Mouse (Mus musculus): ENCODE results near the gene Zbp1.

- TF ChIP-seq EP300 (IDR thresholded peaks at IDR 0.05; ENCODE audit: low read depth), result no peak
- no peak for TF ChIP-seq CTCF (IDR thresholded peaks at IDR 0.05; ENCODE audit: low read depth)
These were observed 48.8 kb upstream of the Zbp1 start for GRCm38 (mm10) chr2:173267562-173267961.

Measured in liver, postnatal 0 days (tissue).